Mouse (Mus musculus): ENCODE data around the gene Cltc. TPM values are rescaled to one million over a fixed set of nuclear protein-coding genes. Genes with fewer than 3 reads are reported as not detected.
"Not testable (repeated sequence)": the region's sequence is repeated elsewhere in the genome, so short reads cannot be mapped to it uniquely, and the experiment has no call there.

Gene Cltc
- polyA plus RNA-seq, 1 experiment from 2014 or later: 164 TPM

DNA sequence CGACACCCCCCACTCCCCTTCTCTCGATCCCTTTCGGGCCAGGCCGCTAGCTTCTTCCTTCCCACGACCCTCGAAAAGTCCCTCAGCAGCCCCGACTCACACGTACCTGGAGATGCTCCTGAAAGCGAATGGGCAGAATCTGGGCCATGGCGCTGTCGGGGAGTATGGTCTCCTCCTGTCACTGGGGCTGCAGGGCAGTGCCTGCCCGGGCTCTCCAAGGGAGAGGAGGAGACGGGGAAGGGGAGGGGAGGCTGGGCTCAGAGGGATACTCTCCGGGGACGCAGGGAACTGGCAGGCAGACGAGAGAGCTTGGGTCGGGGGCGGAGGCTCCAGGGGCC is 254 bp downstream of the Cltc start:
- H3K4me1 ChIP-seq (replicated peaks): peaks cover 47% of the 10 kb centered on the region
- no peaks in the 10 kb centered on the region for H3K9me3 ChIP-seq
- H3K27me3 ChIP-seq: no peaks in the 10 kb centered on the region
- peak overlapping the region; percentile 82 for H3K4me2 ChIP-seq
- ATAC-seq (ENCODE audit: low FRiP score, low read depth): peak; percentile 73
- 2% methylated on average over 18 of the region's 18 CpGs for WGBS
- H3K36me3 ChIP-seq: no peaks in the 10 kb centered on the region
- peak overlapping the region; percentile 98 for H3K27ac ChIP-seq (replicated peaks)
- H3K9ac ChIP-seq: peak overlapping the region; percentile 95
- peak overlapping the region; percentile 97 for H3K4me3 ChIP-seq

DNA sequence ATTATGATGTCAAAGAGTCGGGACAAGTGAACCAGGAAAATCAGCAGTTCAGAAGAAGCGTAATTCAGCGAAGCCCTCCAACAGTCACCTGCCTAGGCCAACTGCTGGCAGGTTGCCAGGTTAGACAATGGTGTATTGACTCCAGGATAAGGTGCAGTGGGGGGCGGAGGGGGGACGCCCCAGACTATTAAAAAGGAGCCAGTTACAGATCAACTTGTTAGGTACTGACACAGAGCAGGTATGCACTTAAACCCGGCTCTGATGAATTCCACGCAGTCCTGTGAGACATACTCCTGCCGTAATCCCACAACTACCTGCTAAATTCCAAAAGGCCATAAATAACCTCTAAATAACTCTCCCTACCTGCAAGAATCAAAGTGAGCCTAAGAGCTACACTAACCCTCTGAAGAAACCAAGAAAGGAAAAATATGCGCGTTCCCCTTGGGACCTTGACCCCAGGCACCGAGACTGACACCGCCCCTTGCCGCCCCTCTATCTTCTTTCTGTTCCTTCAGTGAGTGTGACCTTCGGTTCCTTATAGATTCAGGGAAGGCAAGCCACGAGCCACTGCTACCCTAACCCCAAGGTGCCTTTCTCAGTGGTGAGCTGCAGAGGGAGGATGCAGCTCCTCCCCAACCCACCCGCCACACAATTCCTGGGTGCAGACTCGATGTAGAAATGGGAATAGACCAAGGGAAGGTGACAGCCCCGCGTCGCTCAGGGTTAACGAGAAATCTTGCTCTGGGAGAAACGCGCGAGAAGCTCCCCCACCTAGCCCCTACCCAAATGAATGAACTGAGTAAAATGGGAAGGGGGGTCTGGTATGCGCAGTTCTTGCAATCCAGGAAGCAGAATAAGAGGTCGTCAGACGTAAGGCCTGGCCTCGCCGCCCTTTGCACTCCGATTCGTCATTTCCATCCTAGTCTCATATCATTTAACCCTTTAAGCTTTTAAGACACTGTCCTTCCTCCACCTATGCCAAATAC is 916 bp downstream of the Cltc start:
- Histone ChIP-seq H3K9me3 (no peaks in the 10 kb centered on the region), H3K36me3 (no peaks in the 10 kb centered on the region), H3K9ac (peak overlapping the region; percentile 95), H3K4me2 (peak overlapping the region; percentile 82), H3K27ac (replicated peaks) (peak overlapping the region; percentile 98), H3K27me3 (no peaks in the 10 kb centered on the region), H3K4me1 (replicated peaks) (peaks cover 47% of the 10 kb centered on the region), H3K4me3 (peak overlapping the region; percentile 97)
- peak; percentile 1; the same call in 1 of the 2 replicates for ATAC-seq (ENCODE audit: low FRiP score, low read depth)
- whole genome bisulfite sequencing: 3% methylated on average over 31 of the region's 31 CpGs

- Histone ChIP-seq H3K4me3 (no peak overlapping the region), H3K27ac (replicated peaks) (no peak overlapping the region), H3K4me2 (no peak overlapping the region), H3K9me3 (no peaks in the 10 kb centered on the region), H3K9ac (no peak overlapping the region), H3K4me1 (replicated peaks) (peaks cover 49% of the 10 kb centered on the region), H3K27me3 (no peaks in the 10 kb centered on the region), H3K36me3 (no peaks in the 10 kb centered on the region)
- no peak for ATAC-seq (ENCODE audit: low FRiP score, low read depth)
Observed at GRCm38 (mm10) chr11:86752404-86752803, 5.0 kb downstream of the Cltc start.

DNA sequence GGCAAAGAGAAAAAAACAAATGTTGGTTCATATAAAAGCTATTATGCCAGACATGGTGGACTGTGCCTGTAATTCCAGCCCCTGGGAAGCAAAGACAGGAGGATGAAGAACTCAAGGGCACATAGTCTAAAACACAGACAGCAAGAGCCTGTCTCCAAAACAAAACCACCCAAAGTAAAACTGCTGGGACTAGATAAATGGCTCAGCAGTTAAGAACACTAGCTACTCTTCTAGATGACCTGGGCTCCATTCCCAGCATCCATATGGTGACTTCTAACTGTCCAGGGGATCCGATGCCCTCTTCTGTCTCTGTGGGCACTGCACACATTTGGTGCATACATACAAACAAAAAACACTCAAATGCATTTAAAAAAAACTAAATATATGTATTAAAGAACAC is 6.4 kb downstream of the Cltc start:
- Histone ChIP-seq H3K27me3 (no peaks in the 10 kb centered on the region), H3K9me3 (no peaks in the 10 kb centered on the region), H3K4me3 (no peak overlapping the region), H3K36me3 (no peaks in the 10 kb centered on the region), H3K9ac (no peak overlapping the region), H3K4me1 (replicated peaks) (peaks cover 50% of the 10 kb centered on the region), H3K4me2 (no peak overlapping the region), H3K27ac (replicated peaks) (no peak overlapping the region)
- no peak for ATAC-seq (ENCODE audit: low FRiP score, low read depth)
- 94% methylated on average over 1 of the region's 1 CpGs for WGBS

GRCm38 (mm10) chr11:86749776-86750423 is 7.5 kb downstream of the Cltc start:
- H3K27me3 ChIP-seq: no peaks in the 10 kb centered on the region
- no peaks in the 10 kb centered on the region for H3K9me3 ChIP-seq
- no peak overlapping the region for H3K27ac ChIP-seq (replicated peaks)
- H3K36me3 ChIP-seq: no peaks in the 10 kb centered on the region
- H3K4me3 ChIP-seq: no peak overlapping the region
- H3K4me1 ChIP-seq (replicated peaks): peaks cover 41% of the 10 kb centered on the region
- ATAC-seq (ENCODE audit: low FRiP score, low read depth): no peak
- whole genome bisulfite sequencing: 52% methylated on average over 3 of the region's 3 CpGs
- no peak overlapping the region for H3K9ac ChIP-seq
- H3K4me2 ChIP-seq: no peak overlapping the region

GRCm38 (mm10) chr11:86745634-86746404 is 11.5 kb downstream of the Cltc start:
- H3K27me3 ChIP-seq: no peaks in the 10 kb centered on the region
- H3K9ac ChIP-seq: no peak overlapping the region
- ATAC-seq (ENCODE audit: low FRiP score, low read depth): no peak
- H3K36me3 ChIP-seq: no peaks in the 10 kb centered on the region
- 82% methylated on average over 3 of the region's 3 CpGs for WGBS
- H3K9me3 ChIP-seq: no peaks in the 10 kb centered on the region
- peaks cover 25% of the 10 kb centered on the region for H3K4me1 ChIP-seq (replicated peaks)
- H3K4me2 ChIP-seq: no peak overlapping the region
- no peak overlapping the region for H3K4me3 ChIP-seq
- H3K27ac ChIP-seq (replicated peaks): no peak overlapping the region

- ATAC-seq (ENCODE audit: low FRiP score, low read depth): no peak
Observed at GRCm38 (mm10) chr11:86742605-86743004, 14.8 kb downstream of the Cltc start.

DNA sequence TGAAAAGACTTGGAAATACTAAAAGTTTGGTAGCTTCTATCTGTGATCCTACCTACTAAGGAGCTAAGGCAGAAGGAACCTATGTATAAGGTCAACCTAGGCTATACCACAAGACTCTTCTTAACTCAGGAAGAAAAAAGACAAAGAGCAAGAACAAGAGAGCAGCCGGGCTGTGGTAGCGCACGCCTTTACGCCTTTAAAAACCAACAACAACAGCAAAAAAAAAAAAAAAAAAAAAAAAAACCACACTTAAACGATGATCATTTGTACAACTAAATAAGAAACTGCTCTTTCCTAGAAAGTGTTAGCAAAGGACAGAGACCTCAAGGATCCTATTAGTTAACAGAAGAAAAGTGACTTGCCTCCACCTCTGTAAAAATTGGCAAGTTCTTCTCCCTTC is 15.9 kb downstream of the Cltc start:
- ATAC-seq (ENCODE audit: low FRiP score, low read depth): no peak
- H3K36me3 ChIP-seq: no peaks in the 10 kb centered on the region
- H3K27me3 ChIP-seq: no peaks in the 10 kb centered on the region
- H3K4me2 ChIP-seq: no peak overlapping the region
- H3K9ac ChIP-seq: no peak overlapping the region
- 93% methylated on average over 5 of the region's 5 CpGs for WGBS
- H3K9me3 ChIP-seq: no peaks in the 10 kb centered on the region
- H3K27ac ChIP-seq (replicated peaks): no peak overlapping the region
- no peak overlapping the region for H3K4me3 ChIP-seq
- peaks cover 11% of the 10 kb centered on the region; the same call in 1 of the 2 replicates for H3K4me1 ChIP-seq (replicated peaks)

More at GRCm38 (mm10) chr11:86742605-86743004, 14.8 kb downstream of the Cltc start:
- no peak overlapping the region for H3K4me2 ChIP-seq
- no peaks in the 10 kb centered on the region for H3K27me3 ChIP-seq
- H3K4me3 ChIP-seq: no peak overlapping the region
- H3K27ac ChIP-seq (replicated peaks): no peak overlapping the region
- H3K9ac ChIP-seq: no peak overlapping the region
- H3K4me1 ChIP-seq (replicated peaks): peaks cover 11% of the 10 kb centered on the region; the same call in 1 of the 2 replicates
- no peaks in the 10 kb centered on the region for H3K9me3 ChIP-seq
- WGBS: 65% methylated on average over 2 of the region's 2 CpGs
- H3K36me3 ChIP-seq: no peaks in the 10 kb centered on the region

- H3K9ac ChIP-seq: no peak overlapping the region
- 0 out of 2 replicates have a peak, but pooled peaks cover 3% of the 10 kb centered on the region for H3K4me1 ChIP-seq (replicated peaks)
- no peak overlapping the region for H3K27ac ChIP-seq (replicated peaks)
- no peak overlapping the region for H3K4me3 ChIP-seq
- 95% methylated on average over 2 of the region's 2 CpGs for WGBS
- no peaks in the 10 kb centered on the region for H3K9me3 ChIP-seq
- H3K27me3 ChIP-seq: no peaks in the 10 kb centered on the region
- no peak overlapping the region for H3K4me2 ChIP-seq
- no peak for ATAC-seq (ENCODE audit: low FRiP score, low read depth)
- H3K36me3 ChIP-seq: peaks cover 3% of the 10 kb centered on the region; the same call in 1 of the 2 replicates
Observed at GRCm38 (mm10) chr11:86739470-86739869, 17.9 kb downstream of the Cltc start.

DNA sequence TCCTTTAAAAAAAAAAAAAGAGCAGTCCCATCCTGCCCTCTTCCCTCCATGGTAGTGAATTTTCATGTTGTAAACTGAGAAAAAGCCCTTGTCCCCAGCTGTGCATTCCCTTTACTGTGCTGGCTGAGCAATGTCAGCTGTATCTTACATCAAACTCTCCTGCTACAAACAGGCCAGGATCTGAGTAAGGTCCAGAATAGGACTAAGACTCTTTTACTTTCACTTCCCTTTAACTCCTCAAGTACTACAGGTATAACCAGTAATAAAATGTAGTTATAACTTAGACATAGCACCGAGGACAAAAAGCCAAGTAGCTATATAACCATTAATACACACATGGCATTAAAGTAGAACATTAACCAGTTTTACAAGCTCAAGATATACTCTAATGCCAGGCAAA is 18.4 kb downstream of the Cltc start:
- H3K36me3 ChIP-seq: peaks cover 3% of the 10 kb centered on the region; the same call in 1 of the 2 replicates
- ATAC-seq (ENCODE audit: low FRiP score, low read depth): no peak
- H3K9ac ChIP-seq: no peak overlapping the region
- no peak overlapping the region for H3K27ac ChIP-seq (replicated peaks)
- WGBS: 96% methylated on average over 1 of the region's 1 CpGs
- H3K9me3 ChIP-seq: no peaks in the 10 kb centered on the region
- H3K4me3 ChIP-seq: no peak overlapping the region
- H3K27me3 ChIP-seq: no peaks in the 10 kb centered on the region
- H3K4me1 ChIP-seq (replicated peaks): 0 out of 2 replicates have a peak, but pooled peaks cover 1% of the 10 kb centered on the region
- no peak overlapping the region for H3K4me2 ChIP-seq

GRCm38 (mm10) chr11:86738308-86738707 is 19.1 kb downstream of the Cltc start:
- ATAC-seq (ENCODE audit: low FRiP score, low read depth); H3K9me3 ChIP-seq; H3K4me2 ChIP-seq; H3K27ac ChIP-seq (replicated peaks); H3K27me3 ChIP-seq; H3K9ac ChIP-seq; H3K4me3 ChIP-seq; H3K36me3 ChIP-seq; H3K4me1 ChIP-seq (replicated peaks): not testable (repeated sequence)
- 93% methylated on average over 1 of the region's 1 CpGs for WGBS

All from hindbrain, embryonic 15.5 days (tissue).